Mouse (Mus musculus) neural tube, embryonic 11.5 days (tissue): Measurements from ENCODE around the gene Gas6. TPM values are rescaled to one million over a fixed set of nuclear protein-coding genes. Genes with fewer than 3 reads are reported as not detected.

Experiments used
- ATAC-seq: fragments of 200-750 bp; cut with Nextera tagmentation; 2 replicates; pipeline ENCODE4 v1.8.0; 2017; ENCODE audit warnings: moderate number of reproducible peaks, mild to moderate bottlenecking, moderate TSS enrichment, moderate library complexity; ENCODE audit not compliant: insufficient read depth, low FRiP score, low TSS enrichment
- DNase-seq: peaks from one replicate; pipeline ENCODE4 v3.0.0-alpha.2; 2015; ENCODE audit warnings: low spot score
- H3K27ac ChIP-seq: fragments of 300-500 bp; sonication (generic); 2 replicates; pipeline ENCODE4 v1.5.1; 2014; ENCODE audit warnings: low read depth, mild to moderate bottlenecking, low read length
- H3K27me3 ChIP-seq: fragments of 300-500 bp; sonication (generic); 2 replicates; pipeline ENCODE4 v1.6.1; 2014; ENCODE audit warnings: mild to moderate bottlenecking, low read length, mixed read lengths; ENCODE audit not compliant: control insufficient read depth, insufficient read depth
- H3K36me3 ChIP-seq: fragments of 300-500 bp; sonication (generic); 2 replicates; pipeline ENCODE4 v1.6.1; 2014; ENCODE audit warnings: mild to moderate bottlenecking, low read length, moderate library complexity, mixed read lengths; ENCODE audit not compliant: control insufficient read depth, insufficient read depth
- H3K4me1 ChIP-seq: fragments of 300-500 bp; sonication (generic); 2 replicates; pipeline ENCODE4 v1.6.1; 2014; ENCODE audit warnings: low read length, mixed read lengths; ENCODE audit not compliant: control insufficient read depth, insufficient read depth
- H3K4me2 ChIP-seq: fragments of 300-500 bp; sonication (generic); 2 replicates; pipeline ENCODE4 v1.6.1; 2014; ENCODE audit warnings: low read depth, mild to moderate bottlenecking, moderate library complexity
- H3K4me3 ChIP-seq: fragments of 300-500 bp; sonication (generic); 2 replicates; pipeline ENCODE4 v1.5.1; 2014; ENCODE audit warnings: low read depth, low read length
- H3K9ac ChIP-seq: fragments of 300-500 bp; sonication (generic); 2 replicates; pipeline ENCODE4 v1.6.1; 2014; ENCODE audit warnings: mild to moderate bottlenecking, low read length
- H3K9me3 ChIP-seq: fragments of 300-500 bp; sonication (generic); 2 replicates; pipeline ENCODE4 v1.6.1; 2016; ENCODE audit warnings: low read length; ENCODE audit not compliant: control insufficient read depth
- WGBS: fragments of 180-500 bp; shearing (Covaris S2); extraction: QIAGEN DNeasy Blood & Tissue Kit; methylation state at CpG from one replicate; pipeline ENCODE4 v1.1.7; 2014; 5-methylcytosine and 5-hydroxymethylcytosine counted together
- polyA plus RNA-seq: library from polyadenylated mRNA; unstranded; fragments of >200 nt; fragmentation: Nextera tagmentation; extraction: Ambion mirVana; gene quantifications from 2 replicates; pipeline ENCODE4 v1.2.1, GENCODE M21; 2014

Gene Gas6
- polyA plus RNA-seq, 1 experiment from 2014 or later: 6.5 TPM

GRCm38 (mm10) chr8:13419111-13419639 lies 75.1 kb downstream of the Gas6 start:
- H3K27me3 ChIP-seq: no peaks in the 10 kb centered on the region
- DNase-seq (no peak), ATAC-seq (no peak)
- H3K36me3 ChIP-seq: no peaks in the 10 kb centered on the region
- H3K4me2 ChIP-seq: no peak overlapping the region
- H3K9ac ChIP-seq: no peak overlapping the region
- no peaks in the 10 kb centered on the region for H3K9me3 ChIP-seq
- H3K4me1 ChIP-seq: no peaks in the 10 kb centered on the region
- no peak overlapping the region for H3K4me3 ChIP-seq
- WGBS: 79% methylated on average over 2 of the region's 2 CpGs
- H3K27ac ChIP-seq: no peak overlapping the region

- no peaks in the 10 kb centered on the region for H3K36me3 ChIP-seq
- H3K27me3 ChIP-seq: no peaks in the 10 kb centered on the region
- no peak for ATAC-seq
- DNase-seq: no peak
- no peaks in the 10 kb centered on the region for H3K9me3 ChIP-seq
- no peak overlapping the region for H3K4me2 ChIP-seq
- no peak overlapping the region for H3K4me3 ChIP-seq
- H3K9ac ChIP-seq: no peak overlapping the region
- H3K4me1 ChIP-seq: no peaks in the 10 kb centered on the region
- 81% methylated on average over 10 of the region's 10 CpGs for WGBS
- H3K27ac ChIP-seq: no peak overlapping the region
Measured at GRCm38 (mm10) chr8:13415879-13416278, 78.4 kb downstream of the Gas6 start.

Other genes starting within 250 kb of the Gas6 start
- gene Adprhl1, start 240.3 kb downstream of the Gas6 start, polyA plus RNA-seq: 0.57 and 0.61 TPM in 2 replicates
- gene Dcun1d2, start 206.4 kb downstream of the Gas6 start, polyA plus RNA-seq: 32.7 and 36.5 TPM in 2 replicates
- gene Tmco3, start 206.3 kb downstream of the Gas6 start, polyA plus RNA-seq: 34.7 and 35.1 TPM in 2 replicates
- gene Tfdp1, start 155.7 kb downstream of the Gas6 start, polyA plus RNA-seq: 191 TPM in 2 replicates
- gene Atp4b, start 97.7 kb downstream of the Gas6 start, polyA plus RNA-seq: not detected in 2 replicates
- gene Grk1, start 89.4 kb downstream of the Gas6 start, polyA plus RNA-seq: 0.04 TPM in 1 of 2 replicates, not detected in the other
- 0.38 and 0.39 TPM in 2 replicates for gene Tmem255b, start 59.3 kb downstream of the Gas6 start, polyA plus RNA-seq
- gene 1700029H14Rik, start 68.0 kb upstream of the Gas6 start, polyA plus RNA-seq: not detected in 2 replicates
- gene Rasa3, start 183.1 kb upstream of the Gas6 start, polyA plus RNA-seq: 30.5 and 31.3 TPM in 2 replicates
- 0.38 and 0.52 TPM in 2 replicates for gene Cfap97d2, start 211.4 kb upstream of the Gas6 start, polyA plus RNA-seq